Mouse (Mus musculus) neural tube, embryonic 15.5 days (tissue): Measurements from ENCODE around the gene Gm7697. TPM values are rescaled to one million over a fixed set of nuclear protein-coding genes. Genes with fewer than 3 reads are reported as not detected.

ENCODE experiments used
- polyA plus RNA-seq: library from polyadenylated mRNA; unstranded; fragments of >200 nt; fragmentation: Nextera tagmentation; extraction: Ambion mirVana; gene quantifications from 2 replicates; pipeline ENCODE4 v1.2.1, GENCODE M21; 2015

The Gm7697 gene
- polyA plus RNA-seq, 1 experiment from 2014 or later = not detected

Other genes with a start within 250 kb of the Gm7697 start
- gene Gm9495, start 69.4 kb downstream of the Gm7697 start, polyA plus RNA-seq = not detected in 2 replicates
- gene Zfp868, start 102.6 kb upstream of the Gm7697 start, polyA plus RNA-seq = 32.1 and 35.6 TPM in 2 replicates
- 2.0 and 2.7 TPM in 2 replicates for gene Zfp964, start 131.5 kb upstream of the Gm7697 start, polyA plus RNA-seq
- 23.9 and 25.2 TPM in 2 replicates for gene Zfp869, start 187.7 kb upstream of the Gm7697 start, polyA plus RNA-seq
- 6.7 and 8.1 TPM in 2 replicates for gene Zfp963, start 227.0 kb upstream of the Gm7697 start, polyA plus RNA-seq